Mouse (Mus musculus) testis, adult 2 months (tissue): ENCODE data around the gene Plk2. TPM values are rescaled to one million over a fixed set of nuclear protein-coding genes. Genes with fewer than 3 reads are reported as not detected.

Experiments
- H3K27ac ChIP-seq: fragments of 200-500 bp; 2 replicates; pipeline ENCODE4 v1.5.1; 2012; ENCODE audit warnings: low read depth, low read length; ENCODE audit not compliant: control insufficient read depth, insufficient read depth
- H3K27me3 ChIP-seq: fragments of 200-500 bp; 2 replicates; pipeline ENCODE4 v1.6.1; 2012; ENCODE audit warnings: mild to moderate bottlenecking, low read length, moderate library complexity; ENCODE audit not compliant: control insufficient read depth, insufficient read depth
- H3K36me3 ChIP-seq: fragments of 200-500 bp; 2 replicates; pipeline ENCODE4 v1.6.1; 2012; ENCODE audit warnings: mild to moderate bottlenecking, low read length; ENCODE audit not compliant: control insufficient read depth, insufficient read depth
- H3K4me1 ChIP-seq: fragments of 200-500 bp; 2 replicates; pipeline ENCODE4 v1.6.1; 2012; ENCODE audit warnings: low read length; ENCODE audit not compliant: control insufficient read depth, insufficient read depth
- H3K4me3 ChIP-seq: fragments of 200-500 bp; 2 replicates; pipeline ENCODE4 v1.5.1; 2012; ENCODE audit warnings: low read depth, mild to moderate bottlenecking, low read length, moderate library complexity, mixed read lengths; ENCODE audit not compliant: control insufficient read depth
- CTCF ChIP-seq: fragments of 200-500 bp; IDR thresholded peaks from 2 replicates; pipeline ENCODE4 v1.5.1; 2012; ENCODE audit warnings: low read depth, mild to moderate bottlenecking, inconsistent platforms, low read length, moderate library complexity; ENCODE audit not compliant: control insufficient read depth, insufficient read depth, insufficient replicate concordance
- POLR2A ChIP-seq: fragments of 200-500 bp; IDR thresholded peaks from 2 replicates; pipeline ENCODE4 v1.6.1; 2012; ENCODE audit warnings: low read depth, mild to moderate bottlenecking, inconsistent platforms, low read length, moderate library complexity; ENCODE audit not compliant: control insufficient read depth
- polyA plus RNA-seq: library from polyadenylated mRNA; depleted of rRNA; stranded (reverse); fragments of >200 nt; gene quantifications from 2 replicates; pipeline ENCODE4 v1.2.3, GENCODE M21; 2012; rRNA removed

Gene Plk2
- polyA plus RNA-seq, 1 experiment = 4.1 TPM

GRCm38 (mm10) chr13:110436692-110437091, 41.8 kb downstream of the Plk2 start:
- Histone ChIP-seq H3K27me3 (no peaks in the 10 kb centered on the region), H3K4me3 (no peak overlapping the region), H3K27ac (no peak overlapping the region), H3K36me3 (no peaks in the 10 kb centered on the region), H3K4me1 (no peaks in the 10 kb centered on the region)
- TF ChIP-seq POLR2A (no peak), CTCF (no peak)

- no peak overlapping the region for H3K4me3 ChIP-seq
- TF ChIP-seq CTCF (no peak), POLR2A (no peak)
- no peaks in the 10 kb centered on the region for H3K36me3 ChIP-seq
- H3K4me1 ChIP-seq = no peaks in the 10 kb centered on the region
- no peak overlapping the region for H3K27ac ChIP-seq
- H3K27me3 ChIP-seq = no peaks in the 10 kb centered on the region
These were observed 43.8 kb downstream of the Plk2 start for GRCm38 (mm10) chr13:110438624-110439023.

- Histone ChIP-seq H3K4me1 (peaks cover 2% of the 10 kb centered on the region; the same call in 1 of the 2 replicates), H3K36me3 (no peaks in the 10 kb centered on the region), H3K4me3 (no peak overlapping the region), H3K27ac (no peak overlapping the region), H3K27me3 (no peaks in the 10 kb centered on the region)
- TF ChIP-seq POLR2A = no peak
- no peak for TF ChIP-seq CTCF
These were observed 49.5 kb downstream of the Plk2 start for GRCm38 (mm10) chr13:110444335-110444734.

- Histone ChIP-seq H3K36me3 (no peaks in the 10 kb centered on the region), H3K27me3 (no peaks in the 10 kb centered on the region), H3K4me3 (no peak overlapping the region), H3K4me1 (peaks cover 2% of the 10 kb centered on the region; the same call in 1 of the 2 replicates), H3K27ac (no peak overlapping the region)
- TF ChIP-seq CTCF (no peak), POLR2A (no peak)
These were observed 50.0 kb downstream of the Plk2 start for GRCm38 (mm10) chr13:110444894-110445293.

- H3K27me3 ChIP-seq = no peaks in the 10 kb centered on the region
- no peak overlapping the region for H3K4me3 ChIP-seq
- H3K36me3 ChIP-seq = no peaks in the 10 kb centered on the region
- H3K27ac ChIP-seq = no peak overlapping the region
- TF ChIP-seq CTCF (no peak), POLR2A (no peak)
- H3K4me1 ChIP-seq = peaks cover 2% of the 10 kb centered on the region; the same call in 1 of the 2 replicates
These were observed 51.6 kb downstream of the Plk2 start for GRCm38 (mm10) chr13:110446434-110446833.

GRCm38 (mm10) chr13:110450056-110450455, 55.2 kb downstream of the Plk2 start:
- Histone ChIP-seq H3K27ac (no peak overlapping the region), H3K36me3 (no peaks in the 10 kb centered on the region), H3K4me3 (no peak overlapping the region), H3K4me1 (peaks cover 2% of the 10 kb centered on the region; the same call in 1 of the 2 replicates), H3K27me3 (no peaks in the 10 kb centered on the region)
- TF ChIP-seq POLR2A (no peak), CTCF (no peak)

Other genes with a start within 250 kb of the Plk2 start
- 0.37 and 0.51 TPM in 2 replicates for gene Rab3c, start 114.0 kb upstream of the Plk2 start, polyA plus RNA-seq
- 0.67 TPM in 2 replicates for gene Gapt, start 37.8 kb upstream of the Plk2 start, polyA plus RNA-seq